Mouse (Mus musculus): ENCODE measurements at regions not wholly inside any gene's neighbourhood (a gene's known extent, or its start where the extent isn't known, plus 50 kb on each side); places are given as distances from the start of the nearest gene placed in this dataset.

GRCm38 (mm10) chr10:68347806-68348205 is 69.3 kb upstream of the Arid5b start:
- TF ChIP-seq CTCF (IDR thresholded peaks at IDR 0.05; ENCODE audit: control insufficient read depth, insufficient read depth, insufficient replicate concordance, low read depth, low read length): no peak
- no peak for TF ChIP-seq POLR2A (IDR thresholded peaks at IDR 0.05; ENCODE audit: control insufficient read depth, low read depth, low read length)

Measured in testis, adult 2 months (tissue).